Mouse (Mus musculus): ENCODE measurements around the gene Qsox2.

Qsox2 gene

DNA sequence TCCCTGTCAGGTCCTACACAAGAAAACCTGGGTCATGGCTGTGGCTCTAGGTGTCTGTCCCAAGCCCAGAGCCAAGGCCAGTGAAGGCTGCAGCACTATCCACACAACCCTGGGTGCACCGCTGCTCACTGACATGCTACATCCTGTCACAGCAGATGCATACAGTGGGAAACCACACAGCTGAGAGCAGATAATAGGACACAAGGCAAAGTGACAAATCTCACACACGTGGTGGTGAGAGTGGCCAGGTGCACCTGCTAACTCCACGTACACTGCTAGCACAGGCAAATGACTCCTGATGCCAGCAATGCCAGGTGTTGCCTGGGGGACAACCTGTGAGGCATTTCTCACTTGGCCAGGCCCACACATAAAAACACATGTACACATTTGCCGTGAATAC is 12.1 kb downstream of the Qsox2 start:
- no peak for DNase-seq (ENCODE audit: low spot score in 2 of 2)

DNA sequence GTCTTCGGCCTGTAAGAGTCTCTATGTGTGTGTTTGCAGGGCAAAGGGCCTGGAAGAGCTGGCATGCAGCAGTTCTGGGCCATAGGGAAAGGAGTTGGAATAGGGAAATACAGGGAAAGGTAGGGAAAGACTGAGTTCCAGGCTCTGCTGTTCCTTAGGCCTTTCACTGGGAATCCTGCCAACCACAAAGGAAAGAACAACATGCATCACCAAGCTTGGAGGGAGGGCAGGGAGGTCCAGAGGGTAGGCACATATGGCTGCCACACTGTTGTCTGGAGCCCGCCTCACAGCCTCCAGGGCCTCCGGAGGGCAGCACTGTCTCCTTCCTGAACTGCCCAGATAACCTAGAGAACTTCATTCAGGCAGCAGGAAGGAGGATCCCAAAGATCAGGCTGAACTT is 13.4 kb downstream of the Qsox2 start:
- DNase-seq (ENCODE audit: low spot score in 2 of 2) = no peak

DNA sequence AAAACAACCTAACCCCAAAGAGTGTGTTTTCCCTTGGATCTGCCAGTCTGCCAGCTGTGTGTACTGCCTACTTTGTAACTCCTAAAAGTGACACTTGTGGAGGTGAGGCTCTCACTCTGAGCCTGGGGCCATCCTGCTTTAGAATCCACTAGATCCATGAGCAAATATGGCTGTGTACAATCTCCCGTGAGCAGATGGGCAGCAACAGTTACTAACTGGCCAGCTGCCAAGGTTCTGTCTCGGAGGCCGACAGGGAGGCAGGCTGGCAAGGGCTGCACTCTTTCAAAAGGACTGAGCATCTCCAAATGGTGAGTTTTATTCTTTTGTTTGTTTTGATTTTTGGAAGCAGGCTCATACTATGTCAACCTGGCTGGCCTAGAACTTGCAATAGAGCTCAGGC is 22.8 kb downstream of the Qsox2 start:
- DNase-seq (ENCODE audit: low spot score in 2 of 2) = no peak

DNA sequence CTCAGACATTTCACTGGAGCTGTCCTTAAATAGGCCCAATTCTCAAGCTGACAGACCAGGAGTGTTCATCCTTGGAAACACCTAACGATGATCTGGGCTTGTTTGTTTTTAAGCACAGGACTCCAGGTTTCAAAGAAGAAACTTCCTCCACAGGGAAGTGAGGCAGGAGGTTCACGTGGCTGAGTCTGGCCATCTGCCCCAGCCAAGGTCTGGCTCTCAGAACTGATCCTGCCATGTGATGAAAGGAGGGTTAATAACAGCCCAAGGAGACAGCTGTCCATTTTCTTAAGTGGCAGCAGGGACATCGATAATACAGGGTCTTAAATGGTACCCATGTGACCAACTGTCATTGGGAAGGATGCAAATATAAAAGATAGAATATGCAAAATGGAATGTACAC is 27.8 kb downstream of the Qsox2 start:
- DNase-seq (ENCODE audit: low spot score in 2 of 2) = no peak

DNA sequence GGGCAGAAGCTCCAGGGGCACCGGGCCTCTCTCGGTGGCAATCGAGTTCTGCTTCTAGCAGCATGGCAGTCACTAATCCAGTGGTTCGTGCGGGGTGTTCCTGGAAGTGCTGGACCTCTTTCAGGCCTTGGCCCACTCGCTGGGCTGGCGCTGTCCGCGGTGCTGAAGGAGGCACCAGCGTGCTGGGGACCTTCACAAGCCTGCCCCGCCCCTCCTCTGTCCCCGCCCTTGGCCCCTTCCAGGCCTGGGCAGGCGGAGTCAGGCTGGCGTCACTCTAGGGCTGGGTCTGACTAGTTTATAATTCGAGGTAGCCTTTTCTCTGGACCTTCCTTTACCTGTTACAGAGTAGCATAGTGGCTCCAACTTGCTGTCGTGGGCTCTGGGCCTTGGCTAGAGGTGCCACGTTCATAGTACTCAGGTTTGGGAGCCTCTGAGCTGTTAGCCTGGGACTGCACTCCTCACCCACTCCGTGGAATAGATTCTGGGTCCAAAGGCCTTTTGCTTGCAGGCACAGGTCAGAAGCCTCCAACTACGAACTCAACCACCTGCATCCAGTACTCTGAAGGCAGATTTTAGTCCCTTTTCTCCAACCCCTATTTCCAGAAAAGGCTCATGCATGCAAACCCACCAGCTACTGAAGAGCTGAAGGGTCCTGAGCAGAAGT is 29.1 kb downstream of the Qsox2 start, which contains the start of gene Lhx3:
Gene Lhx3, minus strand, starts transcription at position 164 of the 664 bp plus-strand sequence.
- peak in 1 of 2 experiments; percentile 63 for DNase-seq (ENCODE audit: low spot score in 2 of 2)

DNA sequence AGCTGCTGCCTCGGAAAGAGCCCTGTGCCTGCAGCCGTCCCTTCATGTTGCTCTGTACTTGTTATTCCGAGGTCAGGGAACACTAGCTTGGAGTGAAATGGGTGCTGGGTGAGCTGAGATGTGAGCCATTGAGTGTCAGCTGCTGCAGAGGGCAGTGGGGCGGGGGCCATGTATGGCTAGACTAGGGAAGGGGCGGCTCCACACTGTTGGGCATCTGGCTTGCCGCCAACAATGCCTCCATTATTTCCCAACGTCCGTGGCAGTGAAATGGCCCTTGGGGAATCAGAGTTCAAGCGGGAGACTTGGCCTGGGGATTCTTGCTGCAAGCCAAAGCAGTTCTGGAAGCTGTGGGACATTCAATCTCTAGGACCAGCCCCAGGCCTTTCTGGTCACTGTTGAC is 29.8 kb downstream of the Qsox2 start:
- DNase-seq (ENCODE audit: low spot score in 2 of 2) = no peak

DNA sequence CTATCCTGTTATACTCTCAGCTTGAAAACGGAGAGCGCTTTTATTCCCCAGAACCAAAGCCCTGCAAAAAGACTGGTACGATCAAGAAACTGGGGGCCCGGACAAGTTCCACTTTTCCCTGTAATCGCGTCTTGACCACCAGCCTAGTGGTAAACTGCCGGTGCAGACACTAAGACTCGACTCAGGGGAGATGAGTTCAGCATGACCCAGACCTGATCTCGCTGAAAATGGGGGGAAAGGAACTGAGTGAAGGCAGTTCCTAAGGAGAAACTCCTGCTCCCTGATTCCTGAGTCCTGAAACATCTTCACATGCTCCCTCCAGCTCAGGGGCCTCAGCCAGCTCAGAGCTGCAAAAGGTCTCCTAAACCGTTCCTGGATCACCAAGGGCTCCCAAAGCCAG is 31.6 kb downstream of the Qsox2 start:
- no peak for DNase-seq (ENCODE audit: low spot score in 2 of 2)

DNA sequence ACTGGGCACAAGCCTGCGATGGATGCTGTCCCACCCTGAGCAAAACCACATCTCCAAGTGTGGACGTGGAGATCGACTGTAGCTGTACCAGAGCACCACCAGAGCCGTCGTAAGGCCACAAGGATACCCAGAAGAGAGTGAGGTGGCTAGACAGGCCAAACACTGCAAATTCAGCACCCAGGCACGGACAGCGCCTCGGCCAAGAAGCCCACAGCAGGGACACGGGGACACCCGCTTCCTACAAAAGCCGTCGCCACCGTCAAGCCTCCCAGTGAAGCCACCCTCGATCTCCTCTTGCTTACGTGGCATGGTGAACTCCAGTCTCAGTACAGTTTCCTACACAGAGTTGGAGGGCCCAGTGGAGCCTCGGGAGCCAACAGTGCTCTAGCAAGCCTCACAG is 32.2 kb downstream of the Qsox2 start:
- no peak for DNase-seq (ENCODE audit: low spot score in 2 of 2)

DNA sequence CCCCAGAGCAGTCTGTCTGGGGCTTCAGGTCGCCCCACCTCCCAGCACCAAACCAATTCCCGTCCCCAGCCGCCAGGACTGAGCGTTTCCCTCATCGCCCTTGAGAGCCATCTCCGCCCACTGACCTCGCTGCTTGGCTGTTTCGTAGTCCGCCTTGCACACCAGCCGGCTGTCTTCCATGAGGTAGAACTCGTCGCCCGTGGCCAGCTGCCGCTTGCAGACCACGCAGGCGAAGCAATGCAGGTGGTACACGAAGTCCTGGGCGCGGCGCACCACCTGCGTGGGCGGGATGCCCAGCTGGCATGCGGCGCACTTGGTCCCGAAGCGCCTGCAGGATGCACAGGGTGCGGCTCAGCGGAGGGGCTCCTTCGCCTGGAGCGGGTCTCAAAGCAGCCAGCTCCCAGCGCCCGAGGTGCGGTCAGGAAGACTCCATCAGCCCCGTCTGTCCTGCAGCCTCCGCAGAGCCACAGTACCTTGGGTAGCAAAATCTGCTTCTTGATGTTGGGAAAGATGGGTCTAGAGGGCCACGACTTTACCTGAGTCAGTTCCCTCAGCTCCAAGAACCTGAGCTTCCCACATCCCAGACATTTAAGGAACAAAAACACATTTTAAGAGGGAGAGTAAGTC is 34.4 kb downstream of the Qsox2 start:
- DNase-seq (ENCODE audit: low spot score in 2 of 2) = no peak

DNA sequence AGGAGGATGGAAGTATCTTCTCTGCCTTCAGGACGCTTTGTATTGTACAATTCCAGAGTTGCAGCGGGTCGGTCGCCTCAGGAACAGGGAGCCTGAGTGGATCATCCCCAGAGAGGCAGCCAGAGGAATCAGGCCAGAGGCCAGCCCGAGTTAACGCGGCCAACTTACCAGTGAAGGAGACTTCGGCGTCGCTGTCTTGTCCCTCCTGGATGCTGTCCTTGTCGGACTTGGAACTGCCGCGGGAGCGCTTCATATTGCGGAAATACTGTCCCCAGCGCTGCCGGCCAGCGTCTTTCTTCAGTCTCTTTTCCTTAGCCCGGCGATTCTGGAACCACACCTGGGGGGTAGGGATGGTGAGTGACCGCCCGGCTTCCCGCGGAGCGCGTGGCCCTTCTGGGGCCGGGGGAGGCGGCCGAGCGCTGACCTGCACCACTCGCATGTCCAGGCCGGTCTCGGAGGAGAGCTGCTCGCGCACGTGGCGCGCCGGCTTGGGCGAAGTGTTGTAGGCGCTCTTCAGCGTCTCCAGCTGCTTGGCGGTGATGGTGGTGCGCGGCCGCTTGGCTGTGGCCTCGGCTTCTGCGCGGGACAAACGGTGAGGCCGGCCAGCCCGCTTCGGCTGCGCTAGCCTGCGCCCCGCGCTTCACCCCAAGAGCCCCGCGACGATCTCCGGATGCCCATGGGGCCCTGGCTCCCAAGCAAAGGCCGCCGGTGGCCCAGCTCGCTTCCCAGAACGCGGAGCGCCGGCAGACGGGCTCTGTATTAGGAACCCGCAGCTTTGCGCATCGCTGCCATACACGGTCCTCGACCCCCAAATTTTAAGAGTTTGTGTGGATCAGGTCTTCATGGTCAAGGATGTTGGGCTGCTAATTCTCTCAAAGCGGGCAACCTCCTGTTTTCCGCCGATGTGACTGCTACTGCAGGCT is 35.1 kb downstream of the Qsox2 start:
- DNase-seq (ENCODE audit: low spot score in 2 of 2) = no peak

DNA sequence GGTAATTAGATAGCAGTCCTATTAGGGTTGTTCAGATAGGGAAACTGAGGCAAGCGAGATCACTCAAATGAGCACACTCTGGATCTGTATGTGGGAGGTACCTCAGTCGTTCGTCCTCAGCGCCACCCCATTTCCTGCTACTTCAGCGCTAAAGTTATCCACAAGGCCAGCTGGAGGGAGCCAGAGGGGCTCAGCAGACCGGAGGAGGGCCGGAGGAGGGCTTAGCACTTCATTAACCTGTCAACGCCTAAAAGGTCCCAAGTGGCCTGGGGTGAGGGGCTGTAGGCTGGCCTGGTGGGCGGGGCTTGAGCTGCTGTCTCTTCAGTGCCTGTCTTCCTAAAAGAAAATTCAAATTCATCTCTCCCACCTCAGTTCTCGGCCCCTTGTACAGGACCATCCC is 38.8 kb downstream of the Qsox2 start:
- DNase-seq (ENCODE audit: low spot score in 2 of 2) = no peak

DNA sequence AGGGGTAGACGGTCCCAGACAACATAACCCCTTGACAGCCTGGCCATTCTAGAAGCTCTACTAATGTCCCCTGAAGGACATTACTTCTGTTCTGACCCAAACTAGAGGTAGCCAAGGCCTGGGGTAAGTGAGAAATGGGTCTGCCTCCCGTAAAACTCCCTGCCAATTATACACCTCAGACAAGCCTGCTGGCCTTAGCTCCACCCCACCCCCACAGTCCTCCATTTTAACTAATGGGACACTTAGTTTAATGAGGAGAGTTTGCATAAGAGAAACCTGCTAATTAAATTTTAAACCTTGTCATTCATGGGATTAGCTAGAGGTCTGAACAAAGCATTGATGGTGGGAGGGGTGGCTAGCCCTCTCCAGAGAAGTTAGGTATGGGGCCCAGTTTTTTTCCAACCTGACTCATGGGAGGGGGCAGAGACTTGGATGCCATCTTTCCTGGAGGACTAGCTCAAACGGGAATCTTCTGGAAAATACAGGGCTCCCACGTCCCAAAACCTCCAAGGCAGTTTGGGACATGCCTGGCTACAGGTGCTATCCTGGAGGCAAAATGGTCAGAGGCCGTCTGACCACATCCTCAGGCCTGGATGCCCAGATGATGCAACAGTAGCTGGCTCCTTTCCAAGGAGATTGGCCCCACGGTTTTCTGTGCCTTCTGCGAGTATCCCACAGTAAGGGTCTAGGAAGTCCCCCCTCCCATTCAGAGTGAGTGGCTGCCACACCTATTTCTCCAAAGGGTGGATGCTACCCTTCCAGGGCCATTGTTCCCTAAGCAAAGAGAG is 42.6 kb downstream of the Qsox2 start:
- DNase-seq (ENCODE audit: low spot score in 2 of 2) = no peak

DNA sequence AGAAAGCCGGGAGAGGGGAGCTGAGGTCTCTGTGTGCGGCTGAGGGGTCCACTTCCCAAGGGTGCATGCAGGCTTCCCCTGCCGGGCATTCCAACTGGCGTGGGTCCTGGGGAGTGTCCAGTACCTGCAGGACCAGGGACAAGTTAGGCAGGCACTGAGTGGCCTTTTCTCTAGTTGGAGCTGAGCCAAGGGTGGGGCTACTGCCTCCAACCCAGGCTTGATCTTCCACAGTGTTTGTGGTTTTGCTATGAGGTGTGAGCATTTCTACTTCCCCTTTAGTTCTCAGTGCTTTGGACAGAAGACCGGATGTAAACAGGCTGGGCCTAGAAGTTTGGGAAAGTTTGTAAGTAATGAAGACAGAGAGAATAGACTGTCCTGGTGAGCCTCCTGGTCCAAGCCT is 48.8 kb downstream of the Qsox2 start:
- DNase-seq (ENCODE audit: low spot score in 2 of 2) = no peak

DNA sequence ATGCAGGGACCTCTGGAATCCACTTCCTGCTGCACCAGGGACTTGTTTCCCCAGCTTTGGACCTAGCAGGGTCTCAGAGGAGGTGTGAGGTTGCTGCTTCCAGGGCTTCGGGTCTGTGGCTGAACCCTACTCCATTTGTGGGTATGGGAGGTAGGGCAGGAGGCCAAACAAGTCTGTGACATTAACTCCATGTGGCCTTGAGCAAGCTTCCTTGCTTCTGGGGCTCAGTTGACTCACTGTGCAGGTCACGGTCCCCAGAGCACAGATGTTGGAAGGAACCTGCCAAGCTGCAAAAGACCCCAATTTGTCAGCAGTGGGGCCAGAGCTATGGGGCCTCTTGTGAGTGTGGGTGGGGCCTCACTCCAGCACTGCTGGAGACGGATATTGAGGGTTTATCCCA is 53.0 kb downstream of the Qsox2 start:
- no peak for DNase-seq (ENCODE audit: low spot score in 2 of 2)

DNA sequence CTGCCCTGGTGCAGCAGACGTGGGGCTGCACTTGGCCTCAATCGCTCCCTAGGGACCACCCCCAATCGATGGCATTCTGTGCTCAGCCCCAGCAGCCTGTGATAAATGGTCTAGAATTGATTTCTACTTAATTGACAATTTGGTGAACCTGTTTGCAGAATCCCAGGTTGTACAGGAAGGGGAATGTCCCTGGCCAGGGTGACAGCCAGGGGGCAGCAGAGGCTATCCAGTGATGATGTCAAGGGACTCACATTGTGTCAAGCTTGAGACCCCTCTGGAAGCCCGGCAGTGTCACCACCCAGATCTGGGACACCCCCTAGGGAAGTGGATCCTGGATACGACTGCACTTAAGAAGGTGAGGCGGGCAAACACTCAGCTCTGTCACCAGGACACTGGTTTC is 54.7 kb downstream of the Qsox2 start:
- DNase-seq (ENCODE audit: low spot score in 2 of 2) = no peak

DNA sequence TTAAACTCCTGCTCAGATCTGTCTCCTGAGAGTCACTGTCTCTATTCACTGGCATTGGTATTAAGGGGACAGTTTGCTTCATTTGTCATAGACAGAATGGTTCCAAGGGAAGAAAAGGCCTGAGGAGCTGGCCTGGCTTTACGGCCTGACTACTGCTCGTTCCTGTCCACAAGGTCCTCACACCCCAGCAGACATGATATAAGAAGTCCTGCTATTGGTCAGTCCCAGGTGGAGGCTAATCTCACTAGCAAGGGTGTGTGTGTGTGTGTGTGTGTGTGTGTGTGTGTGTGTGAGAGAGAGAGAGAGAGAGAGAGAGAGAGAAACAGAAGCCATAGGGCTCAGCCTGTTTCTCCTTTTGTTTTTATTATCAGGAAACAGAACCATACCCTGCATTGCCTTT is 60.1 kb downstream of the Qsox2 start:
- no peak for DNase-seq (ENCODE audit: low spot score in 2 of 2)

DNA sequence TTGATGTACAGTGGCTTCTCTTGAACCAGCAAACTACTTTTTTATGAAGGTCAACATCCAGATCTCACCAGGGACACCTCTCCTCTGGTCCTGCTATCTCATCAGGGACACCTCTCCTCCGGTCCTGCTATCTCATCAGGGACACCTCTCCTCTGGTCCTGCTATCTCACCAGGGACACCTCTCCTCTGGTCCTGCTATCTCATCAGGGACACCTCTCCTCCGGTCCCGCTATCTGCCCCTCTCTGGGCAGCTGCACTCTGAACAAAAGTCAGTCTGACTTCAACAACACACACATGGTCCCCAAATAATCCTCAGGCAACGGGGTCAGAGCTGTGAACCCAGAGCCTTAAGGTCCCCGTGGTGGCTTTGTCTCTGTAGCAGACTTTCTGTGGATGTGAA is 60.6 kb downstream of the Qsox2 start:
- DNase-seq (ENCODE audit: low spot score in 2 of 2) = no peak

DNA sequence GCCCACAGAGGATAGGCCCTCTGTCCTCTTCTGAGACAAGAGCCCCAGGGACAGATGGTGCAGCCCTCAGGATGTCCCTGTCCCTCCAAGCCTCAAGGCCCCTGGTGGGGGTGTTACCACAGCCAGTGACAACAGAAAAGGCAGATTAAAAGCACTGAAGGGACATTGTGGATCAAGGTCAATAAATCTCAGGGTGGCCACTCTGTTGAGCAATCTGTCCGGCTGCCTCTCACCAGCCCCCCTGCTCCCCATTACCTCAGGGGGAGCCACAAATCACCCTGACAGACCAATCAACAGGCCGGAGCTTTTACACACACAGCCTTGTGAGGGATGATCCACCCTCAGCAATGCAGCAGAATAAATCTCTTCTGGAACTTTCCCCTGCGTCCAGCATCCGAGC is 62.1 kb downstream of the Qsox2 start:
- no peak for DNase-seq (ENCODE audit: low spot score in 2 of 2)

DNA sequence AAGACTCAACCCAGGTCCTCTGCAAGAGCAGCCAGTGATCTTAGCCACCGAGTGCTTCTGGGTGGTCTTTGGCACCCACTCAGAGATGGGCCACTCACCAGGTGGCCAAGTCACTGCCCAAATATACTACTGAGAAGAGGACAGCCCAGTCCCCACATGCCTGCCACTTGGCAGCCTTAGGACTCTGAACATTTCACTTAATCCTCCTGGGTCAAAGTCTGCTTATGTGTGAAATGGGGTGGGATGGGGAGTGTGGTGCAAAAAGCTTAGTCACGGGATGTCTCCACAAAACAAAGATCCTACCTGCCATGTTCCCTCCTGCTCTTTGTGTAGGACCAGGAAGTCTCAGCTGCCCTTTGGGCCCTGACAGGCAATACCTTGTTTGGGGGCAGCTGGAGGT is 65.2 kb downstream of the Qsox2 start:
- no peak for DNase-seq (ENCODE audit: low spot score in 2 of 2)

DNA sequence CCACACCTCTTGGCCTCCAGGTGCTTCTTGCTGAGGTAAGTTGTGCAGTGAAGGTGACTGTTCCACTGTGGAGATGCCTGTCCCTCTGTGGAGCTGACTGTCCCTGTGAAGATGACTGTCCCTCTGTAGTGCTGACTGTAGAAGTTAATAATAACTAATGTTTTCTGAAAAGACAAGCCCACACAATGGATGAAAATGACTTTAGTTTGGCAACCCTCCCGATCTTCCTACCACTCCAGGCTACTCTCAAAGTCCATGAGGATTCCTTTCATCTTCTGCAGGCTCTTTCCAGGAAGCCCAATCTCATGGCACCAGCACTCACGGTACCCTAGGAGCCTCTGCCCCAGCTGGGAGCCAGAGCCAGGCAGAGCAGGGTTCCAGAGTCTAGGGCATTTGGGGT is 66.9 kb downstream of the Qsox2 start:
- DNase-seq (ENCODE audit: low spot score in 2 of 2) = no peak

DNA sequence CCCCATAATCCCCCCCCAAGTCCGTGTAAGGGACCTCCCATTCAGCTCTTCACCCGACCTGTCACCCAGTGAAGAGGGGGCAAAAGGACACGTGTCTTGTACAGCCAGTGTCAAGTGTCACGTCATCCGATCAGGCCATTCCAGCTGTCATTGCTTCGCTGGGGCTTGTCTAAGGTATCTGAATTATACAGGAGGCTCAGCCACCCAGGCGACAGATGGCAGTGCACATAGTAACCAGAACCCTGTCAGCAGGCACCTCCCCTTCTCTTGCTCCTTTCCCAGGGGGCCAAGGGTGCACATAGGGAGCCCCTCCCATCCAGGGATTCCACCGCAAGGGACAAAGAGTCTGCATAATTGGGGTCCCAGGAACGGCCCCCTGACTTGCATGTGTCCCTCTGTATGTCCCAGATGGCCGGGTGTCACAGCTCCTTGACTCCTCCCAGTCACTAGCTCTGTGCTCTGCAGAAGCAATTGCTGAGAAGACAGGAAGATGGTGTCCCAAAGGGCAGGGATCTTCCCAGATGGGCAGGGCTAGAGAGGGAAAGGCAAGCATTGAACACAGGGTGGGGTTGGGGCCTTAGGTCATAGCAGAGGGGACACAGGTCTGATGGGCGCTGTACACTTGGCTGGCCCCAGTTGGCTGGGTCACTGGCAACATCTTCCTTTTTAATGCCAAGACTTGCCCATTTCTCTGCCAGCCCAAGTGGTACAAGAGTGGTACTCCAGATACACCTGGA is 68.3 kb downstream of the Qsox2 start:
- no peak for DNase-seq (ENCODE audit: low spot score in 2 of 2)
